ENCODE assay signal across 8 mouse cellular contexts in the genomic region with DNA sequence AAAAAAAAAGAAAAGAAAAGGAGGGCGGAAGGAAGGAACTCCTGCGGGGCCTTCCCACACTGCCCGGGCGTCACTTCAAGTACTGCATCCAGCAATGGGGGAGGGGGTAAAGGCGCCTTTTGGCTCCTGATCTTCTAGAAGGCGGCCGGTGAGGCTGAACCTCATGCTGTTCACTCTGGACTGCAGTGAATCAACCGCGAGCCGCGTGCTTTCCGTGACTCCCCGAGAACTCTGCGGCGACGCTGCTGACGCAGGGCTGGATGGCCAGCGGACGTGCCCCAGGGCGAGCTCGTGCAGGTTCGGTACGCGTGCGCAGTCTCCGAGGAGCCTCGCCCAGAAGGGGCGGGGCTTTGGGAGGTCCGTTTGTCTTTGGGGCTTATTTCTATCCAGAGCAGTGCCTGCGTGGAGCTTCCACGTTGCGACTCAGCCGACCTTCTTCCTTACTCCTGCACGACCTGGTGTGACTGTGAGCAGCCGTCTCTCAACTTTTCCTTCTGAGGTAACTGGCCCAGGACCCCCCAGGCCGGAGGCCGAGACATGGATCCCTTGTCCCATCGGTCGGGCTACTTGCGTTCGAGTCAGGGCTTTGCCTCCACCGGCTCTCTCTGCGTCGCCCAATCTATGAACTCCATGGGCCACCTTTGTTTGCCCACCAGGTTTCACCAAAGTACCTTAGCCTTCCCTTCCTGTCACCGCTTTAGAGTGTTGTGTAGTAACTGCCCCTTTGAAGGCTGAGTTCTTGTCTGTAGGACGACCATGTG. TPM values are rescaled to one million over a fixed set of nuclear protein-coding genes. Genes with fewer than 3 reads are reported as not detected.
DNase-seq lines count a peak whose midpoint lies in the region; ATAC-seq and TF ChIP-seq lines count a peak whose summit lies in the region.

Gene Hilpda (plus strand): TSS at position 177 of the 761 bp plus-strand sequence.

- no peak for TF ChIP-seq CTCF in bone marrow, adult 2 months (IDR thresholded peaks at IDR 0.05; ENCODE audit: control insufficient read depth, insufficient read depth, low read length)

- no peaks in the 10 kb centered on the region for H3K27me3 ChIP-seq in embryonic facial prominence, embryonic 15.5 days
- no peaks in the 10 kb centered on the region for H3K27me3 ChIP-seq in kidney, embryonic 14.5 days (ENCODE audit: control insufficient read depth, insufficient read depth, low read length)
- no peaks in the 10 kb centered on the region for H3K27me3 ChIP-seq in limb, embryonic 15.5 days

- ATAC-seq in embryonic facial prominence, embryonic 15.5 days (ENCODE audit: insufficient number of reproducible peaks, low FRiP score, low TSS enrichment, low read depth) = peak; percentile 96
- ATAC-seq in kidney, embryonic 14.5 days (ENCODE audit: low FRiP score, low TSS enrichment) = peak; percentile 98
- peak; percentile 97 for ATAC-seq in limb, embryonic 15.5 days (ENCODE audit: insufficient number of reproducible peaks, low FRiP score, low TSS enrichment, low read depth)

- peak within 1 kb of the TSS; percentile 63 for H3K4me2 ChIP-seq in embryonic facial prominence, embryonic 15.5 days (replicated peaks)
- H3K4me2 ChIP-seq in kidney, embryonic 14.5 days (replicated peaks; ENCODE audit: low read depth, low read length) = peak within 1 kb of the TSS; percentile 77
- peak within 1 kb of the TSS; percentile 55 for H3K4me2 ChIP-seq in limb, embryonic 15.5 days

- H3K27ac ChIP-seq in bone marrow, adult 2 months (ENCODE audit: control insufficient read depth, insufficient read depth, low read depth, low read length, poor library complexity) = peak within 1 kb of the TSS; percentile 57
- H3K27ac ChIP-seq in embryonic facial prominence, embryonic 15.5 days (replicated peaks) = peak within 1 kb of the TSS; percentile 81
- peak within 1 kb of the TSS; percentile 84; the same call in 1 of the 2 replicates for H3K27ac ChIP-seq in kidney, embryonic 14.5 days (ENCODE audit: low read depth, low read length)
- H3K27ac ChIP-seq in limb, embryonic 15.5 days = peak within 1 kb of the TSS; percentile 83

- peak within 1 kb of the TSS; percentile 77 for H3K4me3 ChIP-seq in bone marrow, adult 2 months (replicated peaks; ENCODE audit: control insufficient read depth, low read depth, low read length)
- peak within 1 kb of the TSS; percentile 72 for H3K4me3 ChIP-seq in embryonic facial prominence, embryonic 15.5 days (replicated peaks)
- H3K4me3 ChIP-seq in kidney, embryonic 14.5 days (ENCODE audit: low read length) = peak within 1 kb of the TSS; percentile 83
- H3K4me3 ChIP-seq in limb, embryonic 15.5 days = peak within 1 kb of the TSS; percentile 67

- H3K36me3 ChIP-seq in embryonic facial prominence, embryonic 15.5 days = peaks cover 12% of the 10 kb centered on the region; the same call in 1 of the 2 replicates
- H3K36me3 ChIP-seq in kidney, embryonic 14.5 days (ENCODE audit: control insufficient read depth, insufficient read depth, low read length) = peaks cover 8% of the 10 kb centered on the region; the same call in 1 of the 2 replicates
- peaks cover 15% of the 10 kb centered on the region for H3K36me3 ChIP-seq in limb, embryonic 15.5 days

- under 1% methylated on average over 46 of the region's 46 CpGs for WGBS in bone marrow, adult 2 months
- under 1% methylated on average over 46 of the region's 46 CpGs for WGBS in embryonic facial prominence, embryonic 15.5 days
- under 1% methylated on average over 46 of the region's 46 CpGs for WGBS in kidney, embryonic 14.5 days
- WGBS in limb, embryonic 15.5 days = under 1% methylated on average over 46 of the region's 46 CpGs

- H3K9ac ChIP-seq in embryonic facial prominence, embryonic 15.5 days = peak within 1 kb of the TSS; percentile 74
- H3K9ac ChIP-seq in kidney, embryonic 14.5 days (ENCODE audit: low read depth, low read length) = peak within 1 kb of the TSS; percentile 78
- peak within 1 kb of the TSS; percentile 63 for H3K9ac ChIP-seq in limb, embryonic 15.5 days

- DNase-seq in 416B (ENCODE audit: low read depth) = peak; percentile 98
- DNase-seq in heart, adult 9 months (ENCODE audit: low spot score in 2 of 2) = peak; percentile 94
- DNase-seq in monocyte, adult 2 months (ENCODE audit: low read depth in 1 of 2, low spot score in 2 of 2) = peak; percentile 86 to 92
- peak; percentile 91 to 92 for DNase-seq in spleen, postnatal 36 days (ENCODE audit: low spot score in 2 of 2)

- H3K9me3 ChIP-seq in embryonic facial prominence, embryonic 15.5 days (replicated peaks) = no peaks in the 10 kb centered on the region
- H3K9me3 ChIP-seq in kidney, embryonic 14.5 days (ENCODE audit: control insufficient read depth, low read length) = no peaks in the 10 kb centered on the region
- H3K9me3 ChIP-seq in limb, embryonic 15.5 days = no peaks in the 10 kb centered on the region

- TF ChIP-seq POLR2A in bone marrow, adult 2 months (IDR thresholded peaks at IDR 0.05; ENCODE audit: borderline replicate concordance, control insufficient read depth, low read depth, low read length) = peak; percentile 74

- H3K4me1 ChIP-seq in bone marrow, adult 2 months (ENCODE audit: control insufficient read depth, insufficient read depth, low read length) = no peaks in the 10 kb centered on the region; the same call in 1 of the 2 replicates
- H3K4me1 ChIP-seq in embryonic facial prominence, embryonic 15.5 days = peaks cover 14% of the 10 kb centered on the region; the same call in 1 of the 2 replicates
- peaks cover 11% of the 10 kb centered on the region for H3K4me1 ChIP-seq in kidney, embryonic 14.5 days (ENCODE audit: control insufficient read depth, insufficient read depth, low read length)
- peaks cover 16% of the 10 kb centered on the region for H3K4me1 ChIP-seq in limb, embryonic 15.5 days

RNA-seq across cellular contexts. Expression of gene Hilpda, which starts in this region (rescaled TPM):
- 2.7 and 12.5 TPM in 2 replicates for polyA plus RNA-seq in bone marrow, adult 2 months (2011; ENCODE audit: insufficient read depth, insufficient read length, low replicate concordance, missing spikeins)
- 38.3 and 40.7 TPM in 2 replicates for polyA plus RNA-seq in embryonic facial prominence, embryonic 15.5 days (2015; fragmentation: Nextera tagmentation; extraction: Ambion mirVana)
- polyA plus RNA-seq in kidney, embryonic 14.5 days (2014; fragmentation: Nextera tagmentation; extraction: Ambion mirVana) = 32.1 and 43.2 TPM in 2 replicates
- 41.8 and 45.7 TPM in 2 replicates for polyA plus RNA-seq in limb, embryonic 15.5 days (2015; fragmentation: Nextera tagmentation; extraction: Ambion mirVana)

Comparison
In these comparisons a context has a peak if more than half of its experiments do, and no peak if none do; other contexts are left out.
1. Peak in every context shown above with its lines: DNase-seq, ATAC-seq, H3K4me3 ChIP-seq and H3K27ac ChIP-seq.